Mouse (Mus musculus): ENCODE data around the gene Fbxl21.

The Fbxl21 gene

DNA sequence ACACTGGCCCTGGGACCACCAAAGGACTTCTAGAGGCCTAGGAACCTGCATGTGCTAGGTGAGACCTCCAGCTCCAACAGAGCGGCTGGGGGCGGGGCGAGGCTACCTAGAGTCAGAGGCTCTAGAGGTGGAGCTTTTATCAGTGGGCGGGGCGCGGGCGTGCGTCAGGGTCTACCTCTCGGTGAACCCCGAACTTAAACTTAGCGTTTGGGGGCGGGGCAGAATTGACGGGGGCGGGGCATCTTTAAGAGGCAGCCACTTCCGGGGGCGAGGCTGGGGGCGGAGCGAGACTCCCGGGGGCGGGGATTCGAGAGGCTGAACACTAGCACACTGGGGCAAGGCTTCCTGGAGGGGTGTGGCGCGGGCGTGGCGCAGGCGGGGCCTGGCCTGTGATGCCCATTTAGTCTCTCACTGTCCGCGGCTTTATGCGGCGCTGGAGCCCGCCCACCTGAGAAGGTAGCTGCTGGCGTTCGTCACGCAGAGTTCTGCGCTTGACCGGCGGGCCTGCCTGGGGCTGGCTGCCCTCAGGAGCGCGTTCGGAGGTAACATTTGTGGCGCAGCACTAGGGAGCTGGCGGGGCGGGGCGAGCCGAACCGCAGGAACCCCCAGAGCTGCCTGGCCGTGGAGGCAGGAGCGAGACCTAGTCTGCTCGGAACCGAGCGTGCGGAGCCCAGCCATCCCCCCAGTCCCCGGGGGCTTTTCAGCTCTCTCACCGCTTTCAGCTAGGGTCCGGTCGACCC is at the start of gene Fbxl21:
TSS of gene Fbxl21 (plus strand) at position 392 of the 740 bp plus-strand sequence.
- in situ Hi-C loops (cut with MboI, MseI): loop anchor here (5.0 kb wide), 1 partner anchor 45 kb away; no protein-coding TSS in a partner anchor

DNA sequence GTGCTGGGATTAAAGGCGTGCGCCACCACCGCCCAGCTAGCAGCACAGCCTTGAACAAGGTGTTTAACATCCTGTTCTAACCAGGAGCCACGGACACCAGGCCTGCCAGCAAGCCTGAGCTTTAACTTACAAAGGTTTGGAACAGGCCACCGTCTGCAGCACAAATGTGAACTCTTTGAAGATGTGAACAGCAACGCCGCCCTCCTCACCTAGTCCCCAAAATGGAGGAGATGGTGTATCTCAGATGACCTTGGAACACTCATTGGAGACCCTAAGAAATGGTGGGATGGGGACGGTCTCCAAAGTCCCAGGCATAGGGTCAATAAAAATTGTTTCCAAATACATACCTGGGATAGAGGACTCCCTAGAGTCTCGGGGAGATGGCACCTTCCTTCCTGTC is 49.6 kb upstream of the Fbxl21 start:
- in situ Hi-C loops (cut with MboI, MseI): loop anchor here (5.0 to 25.0 kb wide), 4 partner anchors 80 to 790 kb away; partner anchors contain the start of gene Gm45623

GRCm38 (mm10) chr13:56475363-56475762 is 46.9 kb upstream of the Fbxl21 start:
- in situ Hi-C loops (cut with MboI, MseI): loop anchor here (5.0 kb wide), 1 partner anchor 47 kb away; the partner anchor contains the start of gene Fbxl21

- in situ Hi-C loops (cut with MboI, MseI): loop anchor here (5.0 kb wide), 1 partner anchor 46 kb away; the partner anchor contains the start of gene Fbxl21
These were observed 45.5 kb upstream of the Fbxl21 start for GRCm38 (mm10) chr13:56476790-56477189.

GRCm38 (mm10) chr13:56477271-56477670 is 45.0 kb upstream of the Fbxl21 start:
- in situ Hi-C loops (cut with MboI, MseI): loop anchor here (5.0 kb wide), 1 partner anchor 45 kb away; the partner anchor contains the start of gene Fbxl21

DNA sequence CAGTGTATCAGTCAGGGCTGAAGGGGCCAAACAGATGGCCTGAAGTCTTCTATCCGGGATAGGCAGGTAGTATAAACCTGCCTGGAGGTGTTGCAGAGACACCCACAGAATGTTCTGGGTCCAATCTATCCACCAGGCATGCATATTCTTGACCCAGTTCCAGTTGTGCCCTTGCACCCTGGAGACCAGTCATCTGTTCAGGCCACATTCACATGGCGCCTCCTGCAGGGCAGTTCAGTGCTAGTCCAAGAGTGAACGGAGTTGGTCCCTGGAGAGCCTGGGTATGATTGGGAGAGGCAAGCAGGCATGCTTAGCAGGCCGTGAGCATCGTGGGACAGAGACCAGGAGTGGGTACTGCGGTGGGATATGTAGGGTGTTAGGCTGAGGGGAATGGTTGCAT is 44.2 kb upstream of the Fbxl21 start:
- in situ Hi-C loops (cut with MboI, MseI): loop anchor here (5.0 kb wide), 1 partner anchor 44 kb away; the partner anchor contains the start of gene Fbxl21

GRCm38 (mm10) chr13:56482146-56482545 is 40.1 kb upstream of the Fbxl21 start, which contains the start of gene Il9:
TSS of gene Il9 (minus strand) at chr13:56482246.
- in situ Hi-C loops (cut with MboI, MseI): no loop called here

- in situ Hi-C loops (cut with MboI, MseI): no loop called here
These were observed 34.3 kb upstream of the Fbxl21 start for GRCm38 (mm10) chr13:56488012-56488411.

GRCm38 (mm10) chr13:56494440-56494839 is 27.8 kb upstream of the Fbxl21 start:
- in situ Hi-C loops (cut with MboI, MseI): no loop called here

GRCm38 (mm10) chr13:56500132-56500531 is 22.1 kb upstream of the Fbxl21 start:
- in situ Hi-C loops (cut with MboI, MseI): no loop called here

DNA sequence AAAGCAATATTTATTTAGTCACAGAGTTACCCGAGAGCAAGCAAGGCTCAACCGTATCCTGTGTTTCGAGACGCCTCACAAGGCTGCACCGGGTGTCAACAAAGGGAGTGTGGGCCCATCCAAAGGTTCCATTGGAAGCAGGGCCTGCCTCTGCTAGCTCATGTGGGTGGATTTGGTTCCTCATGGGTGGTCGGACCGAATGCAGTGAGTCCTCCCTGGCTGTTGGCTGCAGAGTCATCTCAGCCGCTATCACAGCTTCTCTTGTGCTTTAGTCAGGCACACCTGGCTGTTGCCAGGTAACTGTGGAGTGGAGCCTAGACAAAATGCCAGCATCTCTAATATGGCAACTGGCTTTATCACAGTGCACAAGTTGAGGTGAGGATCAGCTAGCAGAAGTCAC is 21.6 kb upstream of the Fbxl21 start:
- in situ Hi-C loops (cut with MboI, MseI): no loop called here

DNA sequence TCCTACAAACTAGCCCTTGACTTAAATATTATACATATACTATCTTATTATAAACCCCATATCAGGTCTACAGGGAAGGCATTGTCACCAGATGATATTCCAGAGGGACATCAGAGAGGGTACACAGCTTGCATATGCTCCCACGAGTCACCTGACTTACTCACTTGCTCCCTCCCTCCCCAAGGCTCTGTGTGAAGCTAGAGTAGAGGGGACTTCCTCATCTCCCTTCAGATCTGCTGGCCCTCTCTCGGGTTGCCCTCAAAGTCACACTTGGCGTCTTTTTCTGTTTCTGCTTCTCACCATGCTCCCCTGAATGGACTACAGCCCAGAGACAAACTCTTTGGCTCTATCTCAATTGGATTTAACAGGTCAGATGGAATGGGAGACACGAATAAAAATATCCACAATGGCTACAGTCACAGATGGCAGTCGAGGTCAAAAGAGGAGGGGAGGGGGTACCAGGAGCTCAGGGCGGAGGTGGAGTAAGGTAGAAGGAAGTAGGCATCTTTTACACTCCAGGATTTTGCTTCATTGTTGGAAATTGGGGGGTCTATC is 20.3 kb upstream of the Fbxl21 start:
- in situ Hi-C loops (cut with MboI, MseI): no loop called here

GRCm38 (mm10) chr13:56506871-56507496 is 15.3 kb upstream of the Fbxl21 start:
- in situ Hi-C loops (cut with MboI, MseI): no loop called here

- in situ Hi-C loops (cut with MboI, MseI): no loop called here
These were observed 12.5 kb upstream of the Fbxl21 start for GRCm38 (mm10) chr13:56509796-56510195.

DNA sequence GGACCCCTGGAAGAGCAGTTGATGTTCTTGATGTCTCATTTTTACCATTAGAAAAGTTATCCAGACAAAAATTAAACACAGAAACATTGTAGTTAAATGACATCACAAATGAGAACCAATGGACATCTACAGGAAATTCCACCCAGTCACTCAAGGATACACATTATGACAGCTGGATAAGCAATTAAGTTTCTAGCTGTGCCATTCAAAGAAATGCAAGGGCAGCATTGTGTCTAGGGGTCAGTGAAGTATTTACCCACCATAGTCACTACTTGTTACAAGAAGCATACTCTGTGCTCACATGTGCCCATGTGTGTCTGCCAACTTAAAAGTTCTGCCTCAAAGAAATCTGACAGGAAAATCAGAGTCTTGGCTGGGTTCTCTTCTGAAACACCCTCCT is 8.7 kb upstream of the Fbxl21 start:
- in situ Hi-C loops (cut with MboI, MseI): no loop called here

DNA sequence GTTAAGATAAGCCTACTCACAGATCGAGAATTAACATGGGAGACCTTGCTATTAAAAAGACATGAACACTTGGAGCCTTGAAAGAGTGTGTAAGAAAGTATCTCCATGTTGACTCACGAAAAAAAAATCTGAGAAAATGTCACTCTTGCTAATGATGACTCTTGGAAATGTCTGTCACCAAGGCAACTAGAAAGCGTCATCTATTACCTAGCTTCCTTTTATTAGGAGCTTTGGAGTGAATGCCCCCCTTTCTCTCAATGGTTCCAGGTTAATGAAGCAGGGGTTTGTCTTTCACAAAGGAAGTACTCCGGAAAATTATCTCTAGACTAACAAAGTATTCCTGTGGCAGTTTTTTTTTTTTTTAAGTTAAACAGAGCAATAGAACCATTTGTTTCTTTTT is 6.0 kb upstream of the Fbxl21 start:
- in situ Hi-C loops (cut with MboI, MseI): no loop called here

DNA sequence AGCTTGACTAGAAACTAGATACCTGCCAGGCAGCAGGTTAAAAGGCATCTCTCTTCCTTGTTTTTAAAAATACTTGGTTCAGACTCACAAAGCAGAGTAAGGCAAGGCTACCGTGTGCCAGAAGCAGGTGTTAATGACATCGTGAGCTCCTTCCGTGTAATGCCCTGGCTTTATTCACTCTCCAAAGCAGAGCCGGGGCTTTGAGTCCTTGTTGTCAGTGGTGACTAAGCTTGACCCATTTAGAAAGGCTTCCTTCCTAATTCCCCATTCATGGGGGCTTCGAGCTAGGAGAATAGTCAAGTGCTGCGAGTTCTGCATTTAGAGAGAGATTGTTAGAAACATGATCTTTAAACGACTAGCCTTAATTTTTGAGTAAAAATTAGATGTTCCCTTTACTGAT is 5.5 kb upstream of the Fbxl21 start:
- in situ Hi-C loops (cut with MboI, MseI): no loop called here

GRCm38 (mm10) chr13:56522821-56523167 is 522 bp downstream of the Fbxl21 start:
- in situ Hi-C loops (cut with MboI, MseI): loop anchor here (5.0 kb wide), 1 partner anchor 45 kb away; no protein-coding TSS in a partner anchor

DNA sequence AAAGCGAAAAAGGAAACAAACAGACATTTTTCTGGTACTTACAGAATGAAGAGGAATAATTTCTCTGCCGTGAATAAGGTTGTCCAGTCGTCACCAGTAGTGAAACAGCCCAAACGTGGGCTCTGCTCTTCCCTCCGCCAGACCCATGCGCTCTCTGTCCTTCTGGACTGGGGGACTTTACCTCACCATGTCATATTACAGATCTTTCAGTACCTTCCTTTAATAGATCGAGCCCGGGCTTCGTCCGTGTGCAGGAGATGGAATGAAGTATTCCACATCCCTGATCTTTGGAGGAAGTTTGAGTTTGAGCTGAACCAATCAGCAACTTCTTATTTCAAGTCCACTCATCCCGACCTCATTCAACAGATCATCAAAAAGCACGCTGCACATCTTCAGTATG is 4.6 kb downstream of the Fbxl21 start:
- in situ Hi-C loops (cut with MboI, MseI): no loop called here

DNA sequence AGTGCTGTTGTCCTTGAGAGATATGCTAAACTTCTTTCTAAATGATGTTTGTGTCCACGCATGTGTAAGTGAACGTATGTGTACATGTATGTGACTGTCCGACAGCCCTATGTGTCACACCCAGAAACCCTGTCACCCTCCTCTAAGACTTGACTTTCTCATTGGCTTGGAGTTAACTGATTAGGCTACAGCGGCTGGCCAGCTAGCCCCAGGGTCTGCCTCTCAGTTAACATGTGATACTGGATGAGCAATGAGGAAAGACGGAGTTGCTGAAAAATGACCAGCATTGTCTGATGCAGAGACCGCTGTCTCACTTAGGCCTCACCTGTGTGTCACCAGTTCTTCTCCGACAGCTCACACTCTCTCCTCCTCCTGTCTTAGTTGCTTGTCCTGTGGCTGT is 5.6 kb downstream of the Fbxl21 start:
- in situ Hi-C loops (cut with MboI, MseI): no loop called here

DNA sequence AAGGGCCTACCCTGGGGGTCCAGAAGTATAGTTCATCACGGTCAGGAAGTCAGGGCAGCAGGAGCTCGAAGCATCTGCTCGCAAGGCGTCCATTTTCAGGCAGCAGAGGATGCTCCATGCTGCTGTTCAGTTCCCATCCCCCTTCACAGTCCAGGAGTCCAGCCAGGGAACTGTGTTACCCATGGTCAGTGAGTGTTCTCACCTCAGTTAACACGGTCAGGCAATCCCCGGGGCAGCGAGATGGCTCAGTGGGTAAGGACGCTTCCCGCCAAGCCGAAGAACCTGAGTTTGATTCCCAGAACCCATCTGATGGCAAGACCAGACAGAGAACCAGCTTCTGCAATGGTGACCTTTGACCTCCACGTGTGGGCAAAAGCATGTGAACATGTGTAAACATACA is 6.0 kb downstream of the Fbxl21 start:
- in situ Hi-C loops (cut with MboI, MseI): no loop called here

DNA sequence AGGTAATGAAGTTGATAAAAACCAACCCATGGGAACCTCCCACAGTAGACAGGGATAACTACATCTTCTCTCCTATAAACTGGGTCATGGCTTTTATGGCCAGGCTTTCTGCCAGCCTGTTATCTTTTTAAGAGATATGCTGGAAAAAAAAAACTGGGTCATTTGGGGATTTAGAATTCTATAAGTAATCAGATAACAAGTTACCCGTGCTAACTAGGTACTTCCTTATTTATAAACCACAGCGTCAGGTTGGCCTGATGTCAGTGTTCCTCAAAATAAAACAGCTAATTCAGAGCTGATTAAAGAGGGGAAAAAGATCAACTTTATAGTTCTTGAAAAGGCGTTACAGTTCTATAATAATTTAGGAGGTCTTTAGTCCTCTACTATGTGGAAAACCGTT is 6.8 kb downstream of the Fbxl21 start:
- in situ Hi-C loops (cut with MboI, MseI): no loop called here

DNA sequence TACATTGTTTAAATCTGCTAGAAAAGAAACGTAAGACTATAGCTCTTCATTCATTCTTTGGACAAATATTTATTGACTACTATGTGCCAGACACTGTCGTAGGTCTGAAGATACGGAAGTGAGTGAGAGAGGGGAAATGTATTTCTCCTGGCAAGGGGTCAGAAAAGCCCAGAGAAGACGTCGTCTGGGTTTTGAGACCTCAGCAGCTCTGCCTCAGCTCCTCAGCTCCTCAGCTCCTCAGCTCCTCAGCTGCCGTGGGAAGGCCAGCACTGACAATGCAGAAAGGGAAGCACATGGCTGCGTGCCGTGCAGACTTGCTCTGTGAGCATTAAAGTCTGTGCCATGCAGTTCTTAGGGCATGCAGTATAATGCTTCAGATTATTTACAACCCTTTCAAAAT is 7.4 kb downstream of the Fbxl21 start:
- in situ Hi-C loops (cut with MboI, MseI): no loop called here
